Mouse (Mus musculus): ENCODE data around the gene S100a3.

DNA sequence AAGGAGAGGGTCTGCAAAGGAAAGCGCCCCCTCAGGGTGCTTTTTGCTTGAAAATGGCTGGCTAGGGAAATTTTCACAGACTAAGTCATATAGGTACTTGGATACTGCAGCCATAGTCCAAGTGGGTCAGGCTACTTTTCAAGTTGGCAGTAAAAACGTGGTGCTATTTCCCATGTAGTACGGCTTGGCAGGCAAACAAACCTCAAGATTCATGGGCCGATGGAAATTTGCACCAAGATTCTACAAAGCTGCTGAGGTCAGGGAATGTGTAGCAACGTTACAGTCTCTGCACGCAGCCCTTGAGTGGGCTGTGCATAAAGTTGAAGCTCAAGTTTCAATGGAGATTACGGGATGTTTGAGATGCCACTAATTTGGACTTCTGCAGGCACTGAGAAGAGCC lies 19.1 kb downstream of the S100a3 start:
- TF ChIP-seq SRF (IDR thresholded peaks at IDR 0.05; ENCODE audit: control insufficient read depth, insufficient read length, low read depth), result no peak
- TF ChIP-seq POLR2A (IDR thresholded peaks at IDR 0.05; ENCODE audit: insufficient read length, low read depth), result no peak
- no peak for TF ChIP-seq TCF12 (IDR thresholded peaks at IDR 0.05; ENCODE audit: insufficient read depth, poor library complexity, severe bottlenecking)
- TF ChIP-seq MYOG (IDR thresholded peaks at IDR 0.05; ENCODE audit: control insufficient read depth in 1 of 3, insufficient read depth in 1 of 3, insufficient read length in 2 of 3, low read depth in 2 of 3), result no peak
